ENCODE assay signal across 18 mouse cellular contexts in genomic region chr3:126634171-126634570, GRCm38 (mm10).
"Had no signal": no experiment of that assay in that cellular context is flagged by ENCODE, and none has a peak within 500 bp of the region (broad histone marks: within the 10 kb centered on the region; RNA-seq: fewer than 3 reads in every experiment).

No protein-coding gene starts in this region.

- H3K27me3 ChIP-seq: midbrain, embryonic 12.5 days; neural tube, embryonic 13.5 days; neural tube, embryonic 15.5 days had no signal

- H3K4me2 ChIP-seq: lung, embryonic 14.5 days; midbrain, embryonic 12.5 days; neural tube, embryonic 13.5 days; neural tube, embryonic 15.5 days had no signal

- H3K36me3 ChIP-seq: midbrain, embryonic 10.5 days; midbrain, embryonic 12.5 days; neural tube, embryonic 13.5 days; neural tube, embryonic 15.5 days had no signal

- H3K9me3 ChIP-seq: midbrain, embryonic 10.5 days; midbrain, embryonic 12.5 days; neural tube, embryonic 13.5 days; neural tube, embryonic 15.5 days had no signal

- DNase-seq: lung, adult 18-20 months; lung, embryonic 14.5 days; lung, postnatal 10 days; lung, postnatal 4 days; midbrain, embryonic 14.5 days; right cerebral cortex, adult 18-20 months; right cerebral cortex, postnatal 25 days; right cerebral cortex, postnatal 4 days; spleen, adult 18-20 months; thymus, adult 18-20 months; thymus, postnatal 14 days; thymus, postnatal 36 days had no signal

- H3K4me1 ChIP-seq: midbrain, embryonic 12.5 days had no signal

- H3K9ac ChIP-seq: lung, embryonic 14.5 days; midbrain, embryonic 12.5 days; neural tube, embryonic 13.5 days; neural tube, embryonic 15.5 days had no signal

- H3K4me3 ChIP-seq: midbrain, embryonic 10.5 days; midbrain, embryonic 12.5 days; myocyte; neural tube, embryonic 13.5 days; neural tube, embryonic 15.5 days had no signal

- ATAC-seq: midbrain, embryonic 16.5 days had no signal

- H3K27ac ChIP-seq: midbrain, embryonic 10.5 days; midbrain, embryonic 12.5 days; neural tube, embryonic 13.5 days; neural tube, embryonic 15.5 days had no signal
